Mouse (Mus musculus): ENCODE measurements around the gene Taf6l.

Gene Taf6l

DNA sequence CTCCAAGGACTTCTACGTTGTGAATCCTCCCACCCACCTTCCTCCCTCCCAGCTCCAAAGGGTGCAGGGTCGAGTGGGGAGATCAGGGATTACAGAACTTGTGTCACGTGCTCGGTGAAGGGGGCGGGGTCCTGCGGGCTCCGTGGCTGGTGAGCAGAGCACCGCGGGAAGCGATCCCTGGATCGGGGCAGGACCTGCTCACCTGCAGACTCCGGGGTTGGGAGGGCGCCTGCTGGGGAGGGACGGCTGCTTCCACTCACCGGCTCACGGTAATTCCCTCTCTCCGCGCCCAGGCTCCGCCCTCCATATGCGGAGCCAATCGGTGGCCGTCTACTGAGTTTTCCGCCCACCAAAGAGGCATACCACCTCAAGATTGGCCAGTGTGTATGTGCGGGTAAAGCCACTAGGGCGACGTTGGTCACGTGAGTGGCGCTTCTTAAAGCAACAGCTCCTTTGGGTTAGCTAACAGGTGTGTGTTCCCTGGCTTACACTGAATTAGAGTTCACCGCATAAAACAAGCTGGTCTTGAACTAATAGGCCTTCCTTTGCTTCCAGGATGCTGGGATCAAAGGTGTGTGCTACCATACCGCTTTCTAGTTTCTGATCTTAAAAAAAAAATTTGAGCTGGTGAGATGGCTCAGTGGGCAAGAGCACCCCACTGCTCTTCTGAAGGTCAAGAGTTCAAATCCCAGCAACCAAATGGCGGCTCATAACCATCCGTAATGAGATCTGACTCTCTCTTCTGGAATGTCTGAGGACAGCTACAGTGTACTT is at the start of gene Taf6l:
Taf6l (minus strand) TSS at position 410 of the 774 bp plus-strand sequence.
- peak; percentile 89 for DNase-seq (ENCODE audit: low read depth)

DNA sequence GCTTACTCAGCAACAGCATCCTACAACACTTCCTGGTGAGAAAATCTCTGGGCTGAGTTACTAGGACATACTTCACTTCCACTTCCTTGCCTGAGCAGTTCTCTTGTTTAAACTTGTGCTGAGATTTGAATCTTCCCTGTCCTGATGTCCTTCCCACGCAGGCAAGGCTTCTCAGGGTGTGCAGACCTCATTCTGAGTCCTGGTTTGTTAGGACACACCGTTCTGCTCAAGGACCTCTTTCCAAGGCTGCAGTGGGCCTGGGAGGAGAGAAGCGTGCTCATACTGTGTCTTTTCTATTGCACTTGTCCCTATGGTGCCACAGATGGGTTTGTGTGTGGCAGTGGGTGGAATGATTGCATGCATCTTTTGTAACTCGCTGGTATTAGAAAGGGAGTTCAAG is 46.8 kb upstream of the Taf6l start:
- no peak for DNase-seq (ENCODE audit: low read depth)

DNA sequence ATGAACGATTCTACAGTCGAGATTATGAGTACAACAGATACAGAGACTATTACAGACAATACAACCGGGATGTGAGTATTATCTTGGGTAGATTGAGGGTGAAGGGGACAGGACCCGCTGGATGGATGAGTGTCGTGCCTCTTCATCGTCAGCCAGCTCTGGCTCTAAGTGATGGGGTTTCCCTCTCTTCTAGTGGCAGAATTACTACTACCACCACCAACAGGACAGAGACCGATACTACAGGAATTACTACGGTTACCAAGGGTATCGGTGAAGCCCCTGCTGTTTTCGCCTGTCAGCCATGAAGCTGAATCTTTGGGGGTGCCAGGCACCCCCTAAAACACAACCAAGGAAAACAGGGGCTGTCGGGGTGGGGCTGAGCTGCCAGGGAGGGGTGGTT is 45.0 kb upstream of the Taf6l start:
- no peak for DNase-seq (ENCODE audit: low read depth)

DNA sequence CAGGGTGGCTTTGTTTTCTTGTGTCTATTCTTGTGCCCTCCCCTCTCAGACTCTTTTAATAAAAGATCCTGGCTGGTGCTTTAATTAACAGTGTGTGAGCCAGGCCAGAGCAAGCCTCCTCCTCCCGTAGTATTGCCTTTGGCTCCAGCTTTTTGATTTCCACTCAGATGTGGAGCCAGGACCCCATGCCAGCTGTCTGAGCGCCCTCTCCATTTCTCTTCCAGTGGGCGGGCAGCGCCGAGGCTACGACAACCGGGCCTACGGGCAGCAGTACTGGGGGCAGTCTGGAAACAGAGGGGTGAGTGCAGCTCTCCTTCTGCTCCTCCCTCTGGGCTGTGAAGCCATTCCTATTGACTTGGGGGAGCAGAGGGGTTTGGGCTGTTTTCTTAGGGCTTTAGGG is 44.4 kb upstream of the Taf6l start:
- no peak for DNase-seq (ENCODE audit: low read depth)

DNA sequence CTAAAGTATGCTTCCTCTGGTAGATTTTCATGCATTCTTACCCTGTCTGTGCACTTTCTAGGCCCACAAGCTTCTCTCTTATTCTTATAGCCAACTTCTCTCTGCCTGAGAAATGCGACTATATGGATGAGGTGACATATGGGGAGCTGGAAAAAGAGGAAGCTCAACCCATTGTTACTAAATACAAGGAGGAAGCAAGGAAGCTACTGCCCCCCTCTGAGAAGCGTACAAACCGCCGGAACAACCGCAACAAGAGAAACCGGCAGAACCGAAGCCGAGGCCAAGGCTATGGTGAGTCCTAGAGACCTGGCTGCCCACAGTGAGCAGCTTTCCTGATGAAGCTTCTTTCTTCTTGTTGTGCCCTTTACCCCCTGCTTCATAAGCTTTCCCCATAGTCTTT is 43.4 kb upstream of the Taf6l start, which contains the start of gene AC129217.1:
AC129217.1 (plus strand) TSS at position 114 of the 400 bp plus-strand sequence.
- DNase-seq (ENCODE audit: low read depth): no peak

DNA sequence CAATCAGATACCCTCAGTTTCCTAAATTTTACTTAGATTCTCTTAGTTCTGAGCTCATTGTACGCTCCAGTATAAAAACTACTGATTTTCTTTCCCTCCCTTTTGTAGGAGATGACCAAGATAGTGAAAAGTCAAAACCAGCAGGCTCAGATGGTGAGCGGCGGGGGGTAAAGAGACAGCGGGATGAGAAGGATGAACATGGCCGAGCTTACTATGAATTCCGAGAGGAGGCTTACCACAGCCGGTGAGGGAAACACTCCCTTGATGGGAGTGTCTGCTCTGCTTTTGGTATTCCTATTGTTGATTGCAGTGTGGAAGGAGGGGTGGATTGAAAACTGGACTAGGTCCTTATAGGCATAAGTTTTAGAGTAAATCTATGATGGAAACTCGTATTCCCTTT is 36.5 kb upstream of the Taf6l start:
- DNase-seq (ENCODE audit: low read depth): no peak

DNA sequence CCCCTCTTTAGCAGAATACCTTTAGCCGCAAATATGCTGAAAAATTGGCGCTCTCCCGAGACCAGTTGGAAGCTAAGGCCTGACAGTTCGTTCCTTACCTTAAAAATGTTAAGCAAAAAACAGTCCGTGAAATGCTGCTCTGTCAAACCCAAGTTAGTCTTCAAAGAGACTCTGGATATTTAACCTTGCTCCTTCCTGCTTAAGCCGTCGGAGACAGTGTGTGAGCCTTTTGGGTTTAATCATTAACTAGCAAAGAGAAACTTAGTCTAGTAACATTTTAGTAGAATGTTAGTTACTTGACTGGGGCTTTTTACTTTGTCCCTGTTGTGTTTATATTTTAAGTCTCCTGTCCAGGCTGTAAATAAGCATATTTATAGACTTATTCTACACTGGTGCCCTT is 34.9 kb upstream of the Taf6l start:
- DNase-seq (ENCODE audit: low read depth): no peak

DNA sequence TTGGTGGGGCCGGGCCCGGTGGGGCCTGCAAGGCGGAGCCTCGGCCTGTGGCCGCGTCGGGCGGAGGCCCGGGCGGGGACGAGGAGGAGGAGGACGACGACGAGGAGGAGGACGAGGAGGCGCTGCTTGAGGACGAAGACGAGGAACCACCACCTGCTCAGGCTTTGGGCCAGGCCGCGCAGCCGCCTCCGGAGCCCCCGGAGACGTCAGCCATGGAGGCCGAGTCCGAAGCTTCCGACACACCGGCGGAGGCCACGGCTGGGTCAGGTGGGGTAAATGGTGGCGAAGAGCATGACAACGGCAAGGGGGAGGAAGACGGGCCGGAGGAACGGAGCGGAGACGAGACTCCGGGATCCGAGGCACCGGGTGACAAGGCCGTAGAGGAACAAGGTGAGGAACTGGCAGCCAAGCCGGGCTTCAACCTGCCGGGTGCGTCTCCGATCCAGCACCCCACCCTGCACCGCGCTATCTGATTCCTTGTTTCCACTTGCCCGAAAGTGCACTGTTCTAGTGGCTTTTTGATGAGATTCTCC is 34.3 kb upstream of the Taf6l start:
- DNase-seq (ENCODE audit: low read depth): no peak

DNA sequence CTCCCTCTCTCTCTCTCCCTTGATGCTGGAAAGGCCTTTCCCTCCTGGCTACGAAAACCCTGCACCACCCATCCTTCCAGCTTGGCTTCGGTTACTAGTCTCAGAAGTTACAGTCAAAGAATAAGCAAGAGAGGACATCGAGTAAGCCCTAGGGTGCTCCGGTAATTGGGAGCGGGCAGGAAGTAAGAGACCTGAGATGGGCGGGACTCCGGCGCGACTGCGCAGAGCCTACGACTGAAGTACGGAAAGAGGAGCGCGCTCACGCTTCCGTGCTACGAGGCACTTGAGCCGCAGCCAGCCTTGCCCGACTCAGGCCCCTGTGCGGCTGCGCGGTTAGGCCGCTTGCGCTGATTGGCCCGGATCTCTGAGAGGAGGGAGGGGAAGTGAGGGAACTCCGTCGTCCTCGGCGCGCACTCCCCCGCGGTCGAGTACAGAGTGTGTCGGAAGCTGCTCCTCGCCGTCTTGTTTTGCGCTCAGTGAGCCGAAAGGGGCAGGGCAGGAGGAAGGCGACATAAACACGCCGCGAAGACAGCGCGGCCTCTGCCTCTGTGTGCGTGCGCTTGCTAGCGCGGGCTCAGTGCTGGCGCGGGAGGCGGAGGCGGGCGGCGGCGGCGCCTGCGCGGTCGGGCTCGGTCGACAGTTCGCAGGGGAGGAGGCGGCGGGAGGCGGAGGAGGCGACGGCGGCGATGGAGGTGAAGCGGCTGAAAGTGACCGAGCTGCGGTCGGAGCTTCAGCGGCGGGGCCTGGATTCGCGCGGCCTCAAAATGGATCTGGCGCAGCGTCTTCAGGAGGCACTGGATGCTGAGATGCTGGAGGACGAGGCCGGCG is 33.6 kb upstream of the Taf6l start, which contains the start of gene Hnrnpul2:
Hnrnpul2 (plus strand) TSS at position 415 of the 828 bp plus-strand sequence.
- peak; percentile 99 for DNase-seq (ENCODE audit: low read depth)

DNA sequence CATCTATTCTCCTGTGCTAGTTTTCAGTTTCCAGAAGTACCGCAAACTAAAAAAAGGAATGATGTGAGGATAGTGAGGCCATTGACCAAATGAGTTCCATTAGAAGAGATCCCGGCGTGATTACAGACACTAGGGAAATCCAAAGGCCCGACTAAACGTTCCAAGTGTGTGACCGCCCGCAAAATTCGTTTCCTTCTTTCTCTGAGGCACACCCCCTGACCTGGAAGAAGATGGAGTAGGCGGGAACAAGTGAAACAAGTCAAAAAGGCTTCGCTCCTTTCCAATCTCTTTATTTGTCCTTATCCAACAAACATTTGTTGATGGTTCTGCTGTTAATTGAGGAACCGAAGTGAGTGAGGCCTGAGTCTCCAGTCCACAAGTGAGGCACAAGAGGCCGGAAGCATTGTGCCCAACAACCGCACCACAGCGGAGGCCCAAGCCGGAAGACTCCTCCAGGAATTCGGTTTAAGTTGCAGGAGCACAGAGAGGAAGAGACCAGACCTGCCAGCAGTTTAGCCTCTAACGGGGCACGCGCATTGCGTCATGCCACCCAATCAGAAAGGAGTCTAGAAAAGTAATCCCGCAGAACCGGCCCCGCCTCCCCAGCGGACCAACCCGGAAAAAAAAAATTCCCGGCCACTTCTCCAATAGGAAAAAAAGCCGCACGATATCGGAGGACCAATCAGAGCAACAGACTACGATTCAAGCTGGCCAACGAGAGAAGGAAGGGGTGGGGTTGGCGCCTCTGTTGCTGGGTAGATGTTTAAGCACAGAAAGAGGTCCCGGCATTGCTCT is 32.8 kb upstream of the Taf6l start, which contains the start of gene Ttc9c:
Ttc9c (minus strand) TSS at position 533 of the 795 bp plus-strand sequence.
- peak; percentile 97 for DNase-seq (ENCODE audit: low read depth)

DNA sequence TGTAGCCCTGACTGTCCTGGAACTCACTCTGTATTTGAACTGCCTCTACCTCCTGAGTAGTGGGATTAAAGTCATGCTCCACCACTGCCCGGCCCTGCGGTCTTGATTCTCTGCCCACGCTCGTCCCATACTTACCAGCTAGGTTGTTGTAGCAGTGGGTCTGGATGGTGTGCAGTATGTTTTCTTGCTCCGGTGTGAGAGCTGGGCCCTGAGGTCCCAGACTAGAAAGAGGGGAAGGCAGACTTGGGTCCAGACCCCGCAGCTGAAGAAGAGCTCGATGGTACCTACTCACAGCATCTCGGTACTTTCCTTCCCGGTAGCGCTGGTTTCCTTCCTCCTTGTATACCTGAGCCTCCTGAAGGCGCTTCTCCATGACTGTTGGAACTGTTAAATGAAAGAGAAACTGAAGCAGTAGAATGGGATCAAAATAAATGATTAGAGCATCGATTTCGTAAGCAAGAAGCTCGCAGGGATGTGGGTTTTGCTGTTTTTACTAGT is 32.1 kb upstream of the Taf6l start:
- DNase-seq (ENCODE audit: low read depth): no peak

DNA sequence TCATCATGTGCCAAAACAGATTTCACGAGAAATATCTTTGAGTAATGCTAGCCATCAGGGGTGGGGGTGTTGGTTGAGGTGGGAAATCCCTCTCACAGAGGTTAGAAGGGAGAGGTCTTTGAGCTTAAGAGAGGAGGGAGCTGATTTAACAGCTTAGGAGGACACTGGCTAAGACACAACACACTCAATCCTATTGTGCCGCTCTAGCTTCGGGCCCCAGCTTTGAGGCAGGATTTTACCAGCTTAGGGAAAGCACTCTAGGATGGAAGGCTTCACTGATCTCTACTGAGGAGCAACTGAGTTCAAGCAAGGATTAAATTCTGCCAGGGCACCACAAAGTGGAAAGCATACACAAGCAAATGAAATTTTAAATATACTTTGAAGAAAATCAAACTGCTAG is 30.8 kb upstream of the Taf6l start:
- DNase-seq (ENCODE audit: low read depth): no peak

DNA sequence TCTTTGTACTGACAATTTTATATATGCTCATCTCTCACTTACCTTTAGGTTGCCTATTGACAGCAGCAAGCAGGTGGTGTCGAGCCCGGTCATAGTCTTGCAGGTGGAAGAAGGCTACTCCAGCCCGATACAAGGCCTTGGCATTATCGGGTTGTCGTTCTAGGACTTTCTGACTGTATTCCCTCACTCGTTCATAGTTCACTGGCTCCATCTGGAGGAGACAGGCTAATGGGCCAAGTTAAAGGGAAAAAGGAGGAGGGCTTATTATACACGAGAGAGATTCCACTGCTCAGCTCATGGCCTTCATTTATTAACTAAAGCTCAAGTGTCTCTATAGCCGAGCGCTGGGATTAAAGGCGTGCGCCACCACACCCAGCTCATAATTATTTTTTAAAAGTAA is 29.6 kb upstream of the Taf6l start:
- DNase-seq (ENCODE audit: low read depth): no peak

DNA sequence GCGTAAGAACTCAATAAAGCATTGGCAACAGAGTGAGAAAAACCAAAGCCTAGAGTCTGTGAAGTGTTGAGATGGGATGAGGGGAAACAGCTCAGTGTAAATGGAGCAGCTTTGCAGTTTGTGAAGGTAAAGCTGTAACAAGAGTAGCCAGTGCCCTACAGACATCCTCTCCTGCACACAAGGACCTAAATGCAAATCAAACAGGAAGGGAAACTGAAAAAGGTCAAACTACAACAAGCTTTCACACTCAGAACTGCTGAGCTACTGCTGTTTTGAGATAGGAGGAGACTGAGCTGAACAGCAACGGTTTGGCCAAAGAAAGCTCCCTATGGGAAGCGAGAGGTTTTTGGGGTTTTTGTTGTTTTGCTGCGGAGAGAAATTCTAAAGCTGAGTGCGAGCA is 20.6 kb upstream of the Taf6l start:
- no peak for DNase-seq (ENCODE audit: low read depth)

DNA sequence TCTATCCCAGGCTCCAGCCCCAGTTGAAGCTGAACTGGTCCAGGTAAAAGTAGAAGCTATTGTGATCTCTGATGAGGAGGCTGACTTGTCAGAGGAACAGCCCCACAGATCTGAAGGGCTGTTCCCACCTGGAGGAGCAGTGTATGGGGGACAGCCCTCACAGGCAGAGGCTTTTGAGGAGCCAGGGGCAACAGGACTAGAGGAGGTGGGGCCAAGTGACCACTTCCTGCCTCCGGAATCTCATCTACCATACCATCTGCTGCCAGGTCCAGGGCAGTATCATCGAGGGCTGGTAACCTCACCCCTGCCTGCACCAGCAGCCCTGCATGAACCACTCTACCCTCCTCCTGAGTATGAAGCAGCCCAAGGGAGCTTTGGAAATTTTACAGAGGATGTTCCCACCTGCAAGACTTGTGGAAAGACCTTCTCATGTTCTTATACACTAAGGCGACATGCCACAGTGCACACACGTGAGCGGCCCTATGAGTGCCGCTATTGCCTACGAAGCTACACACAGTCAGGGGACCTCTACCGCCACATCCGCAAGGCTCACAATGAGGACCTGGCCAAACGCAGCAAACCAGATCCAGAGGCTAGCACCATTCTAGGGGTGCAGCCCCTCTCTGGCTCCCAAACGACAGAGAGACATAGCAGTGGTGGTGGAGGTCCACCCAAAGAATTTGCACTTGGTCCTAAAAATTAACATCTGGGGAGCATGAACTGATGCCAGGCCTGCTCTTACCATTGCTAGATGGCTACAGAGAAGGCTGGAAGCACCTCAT is 17.9 kb upstream of the Taf6l start:
- DNase-seq (ENCODE audit: low read depth): no peak

DNA sequence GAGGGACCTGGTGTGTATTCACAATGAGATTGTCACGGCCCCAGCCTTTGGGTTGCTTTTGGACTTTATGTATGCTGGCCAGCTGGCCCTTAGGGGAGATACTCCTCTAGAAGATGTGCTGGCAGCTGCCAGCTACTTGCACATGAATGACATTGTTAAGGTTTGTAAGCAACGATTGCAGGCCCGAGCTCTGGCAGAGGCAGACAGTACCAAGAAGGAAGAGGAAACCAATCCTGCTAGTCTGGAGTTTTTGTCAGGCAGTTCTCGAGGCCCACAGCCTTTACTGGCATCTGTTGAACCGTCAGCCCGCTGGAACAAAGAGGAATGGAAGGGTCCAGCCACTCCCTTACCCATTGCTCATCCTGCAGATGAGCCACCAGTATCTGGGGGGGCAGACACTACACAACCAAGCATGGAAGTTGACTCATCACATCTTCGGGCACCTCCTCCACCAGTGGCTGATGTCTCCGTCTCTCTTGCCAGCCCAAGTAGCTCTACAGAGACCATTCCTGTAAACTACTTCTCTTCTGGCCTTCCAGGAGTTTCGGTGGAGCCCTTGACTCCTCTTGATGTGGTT is 17.1 kb upstream of the Taf6l start:
- DNase-seq (ENCODE audit: low read depth): no peak

DNA sequence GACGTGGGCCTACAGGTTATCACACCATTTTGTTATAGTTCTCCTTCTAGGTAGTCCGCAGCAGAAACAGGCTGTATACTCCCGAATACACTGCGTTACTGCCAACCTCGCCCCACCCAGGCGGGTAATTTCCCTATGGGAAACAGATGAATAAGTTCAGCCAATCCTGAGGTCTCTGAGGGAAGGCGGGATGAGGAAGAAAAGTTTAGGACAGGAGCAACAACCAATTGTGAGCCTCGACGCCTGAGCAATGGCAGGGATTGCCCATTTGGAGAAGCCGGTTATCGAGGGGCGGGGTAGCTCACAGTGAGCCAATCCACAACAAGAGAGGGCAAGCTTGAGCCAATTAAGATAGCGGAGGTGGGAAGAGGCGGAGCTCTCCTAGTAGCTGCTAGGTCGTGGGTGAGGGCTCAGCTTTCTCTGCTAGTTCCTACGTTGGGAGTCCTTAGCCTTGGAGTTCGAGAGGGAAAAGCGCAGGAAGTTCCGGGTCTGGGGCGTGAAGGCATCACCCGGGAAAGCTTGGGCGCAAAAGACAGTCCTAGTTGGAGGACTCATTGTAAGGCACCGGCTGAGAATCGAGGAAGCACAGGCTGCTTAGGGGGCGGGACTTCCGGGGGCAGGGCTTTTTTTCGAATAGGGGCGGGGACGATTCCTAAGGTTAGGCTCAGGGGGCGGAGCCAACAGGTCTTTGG is 16.1 kb upstream of the Taf6l start, which contains the start of gene Zbtb3:
Zbtb3 (plus strand) TSS at position 426 of the 692 bp plus-strand sequence.
- peak; percentile 99 for DNase-seq (ENCODE audit: low read depth)

DNA sequence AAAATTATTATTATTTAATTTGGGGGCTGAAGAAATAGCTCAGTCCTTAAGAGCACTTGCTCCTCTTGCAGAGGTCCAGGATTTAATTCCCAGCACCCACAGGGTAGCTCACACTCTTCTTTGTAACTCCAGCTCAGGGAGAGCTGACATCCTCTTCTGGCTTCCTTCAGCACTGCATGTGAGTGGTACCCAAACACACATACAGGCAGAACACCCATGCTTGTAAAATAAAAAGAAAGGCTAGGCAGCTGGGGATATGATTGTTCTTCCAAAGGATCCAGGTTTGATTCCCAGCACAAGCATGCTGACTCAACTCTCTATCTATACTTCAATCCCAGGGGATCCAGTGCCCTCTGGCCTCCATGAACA is 12.7 kb upstream of the Taf6l start:
- DNase-seq (ENCODE audit: low read depth): no peak

DNA sequence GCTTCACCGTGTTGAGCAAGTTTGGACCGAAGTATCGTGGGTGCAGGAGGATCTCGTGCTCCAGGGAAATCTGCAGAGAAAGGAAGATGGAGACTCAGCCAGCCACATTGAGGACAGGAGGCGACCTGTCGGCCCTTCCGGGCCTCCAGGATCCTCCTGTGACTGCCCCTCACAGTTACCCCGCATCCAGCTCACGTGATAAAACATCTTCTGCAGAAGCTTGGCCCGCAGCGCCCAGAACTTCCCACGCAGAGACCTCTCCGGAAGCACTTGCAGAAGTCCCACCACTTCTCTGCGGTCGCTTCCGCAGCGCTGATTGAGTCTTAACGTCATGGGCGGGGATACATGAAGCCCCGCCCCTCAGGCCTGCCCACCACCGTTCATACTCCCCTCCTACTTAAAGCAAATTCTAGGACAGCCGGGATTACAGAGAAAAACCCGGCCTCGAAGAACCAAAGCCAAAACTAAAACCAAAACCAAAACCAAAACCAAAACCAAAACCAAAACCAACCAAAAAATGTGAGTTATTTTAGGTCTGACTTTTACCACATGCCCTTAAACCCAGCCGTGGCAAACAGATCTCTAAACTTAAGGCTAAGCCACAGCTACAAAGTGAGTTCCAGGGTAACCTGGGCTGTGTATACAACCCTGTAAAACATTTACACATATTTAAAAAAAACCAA is 12.2 kb upstream of the Taf6l start, which contains the start of gene Polr2g:
Polr2g (minus strand) TSS at position 314 of the 683 bp plus-strand sequence.
- DNase-seq (ENCODE audit: low read depth): peak; percentile 88
